Comparison of ENCODE assay signal across 16 mouse cellular contexts in genomic region chr12:84904399-84904798, GRCm38 (mm10). TPM values are rescaled to one million over a fixed set of nuclear protein-coding genes. Genes with fewer than 3 reads are reported as not detected.
"Had no signal": no experiment of that assay in that cellular context is flagged by ENCODE, and none has a peak within 500 bp of the region (broad histone marks: within the 10 kb centered on the region; RNA-seq: fewer than 3 reads in every experiment).

No protein-coding gene starts in this region.

- DNase-seq: heart, postnatal 10 days; heart, postnatal 14 days; heart, postnatal 36 days; kidney, adult 11 months; kidney, adult 18-20 months; kidney, adult 2 months; kidney, adult 8-10 months; kidney, adult 9 months; kidney, postnatal 10 days; kidney, postnatal 14 days; kidney, postnatal 25 days; kidney, postnatal 36 days; kidney, postnatal 4 days; layer of hippocampus, adult 9-11 months; layer of hippocampus, postnatal 36 days had no signal

RNA-seq across cellular contexts. Expression of gene Ltbp2, which starts 28.1 kb away (rescaled TPM):
- total RNA-seq: hematopoietic stem cell, adult 5-6 weeks had no signal
